Mouse (Mus musculus): ENCODE measurements around the gene Fut4. TPM values are rescaled to one million over a fixed set of nuclear protein-coding genes. Genes with fewer than 3 reads are reported as not detected.

Gene Fut4
- polyA plus RNA-seq (2016; fragmentation: Nextera tagmentation; extraction: Ambion mirVana): 1.7 and 2.0 TPM in 2 replicates

DNA sequence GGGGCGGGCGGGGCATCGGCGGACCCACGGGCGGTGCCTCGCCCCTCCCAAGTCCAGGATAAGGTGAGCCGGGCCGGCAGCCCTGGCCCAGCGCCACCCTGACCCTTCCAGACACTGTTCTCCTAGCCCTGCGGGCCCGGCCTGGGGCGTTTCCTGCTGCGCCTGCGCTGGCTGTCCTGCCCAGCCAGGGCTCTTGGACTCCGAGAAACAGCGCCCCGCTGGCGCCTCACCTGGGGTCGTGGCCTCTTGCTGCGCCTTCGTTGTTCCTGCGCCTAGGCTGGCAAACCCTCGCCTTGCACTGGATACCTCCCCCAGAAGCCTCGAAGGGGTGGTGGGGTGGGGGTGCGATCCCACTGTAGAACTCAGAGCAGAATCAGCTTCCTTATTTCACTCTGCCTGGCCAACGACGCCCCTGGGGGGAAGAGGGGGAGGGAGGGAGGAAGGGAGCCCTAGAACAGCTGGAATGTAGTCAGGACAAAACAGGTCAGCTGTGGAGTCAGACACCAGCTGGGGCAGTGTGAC, at the start of gene Fut4:
TSS of gene Fut4 (minus strand) at position 393 of the 522 bp plus-strand sequence.
- peak within 1 kb of the TSS; percentile 64 for H3K4me3 ChIP-seq
- under 1% methylated on average over 28 of the region's 28 CpGs for WGBS
- peaks cover 13% of the 10 kb centered on the region for H3K4me1 ChIP-seq (replicated peaks)
- H3K27ac ChIP-seq (ENCODE audit: poor library complexity, severe bottlenecking): no peak within 1 kb of the TSS
- H3K9me3 ChIP-seq (replicated peaks): no peaks in the 10 kb centered on the region
- peaks cover 11% of the 10 kb centered on the region for H3K27me3 ChIP-seq (replicated peaks)
- H3K9ac ChIP-seq: peak within 1 kb of the TSS; percentile 70
- H3K36me3 ChIP-seq: no peaks in the 10 kb centered on the region
- H3K4me2 ChIP-seq: peak within 1 kb of the TSS; percentile 96
- ATAC-seq (ENCODE audit: insufficient number of reproducible peaks, low FRiP score): peak; percentile 74

DNA sequence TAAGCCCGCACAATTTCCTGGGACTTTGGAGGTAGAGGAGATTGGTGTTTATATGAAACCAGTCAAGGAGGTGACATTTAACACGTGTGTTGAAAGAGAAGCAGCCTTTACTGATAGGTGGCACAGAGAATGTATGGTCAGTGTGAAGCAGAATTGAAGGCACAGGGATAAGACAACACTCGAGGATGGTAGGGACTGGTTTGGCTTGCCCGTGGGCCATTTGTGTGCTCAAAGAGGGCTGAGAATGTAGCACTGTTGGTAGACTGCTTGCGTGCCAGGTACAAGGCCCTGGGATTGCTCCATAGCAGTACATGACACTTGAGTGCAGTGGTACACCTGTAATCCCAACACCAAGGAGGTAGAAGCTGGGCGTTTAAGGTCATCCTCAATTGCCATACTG, 35.2 kb upstream of the Fut4 start:
- 85% methylated on average over 6 of the region's 6 CpGs for WGBS
- no peaks in the 10 kb centered on the region for H3K27me3 ChIP-seq (replicated peaks)
- H3K9ac ChIP-seq: no peak overlapping the region
- H3K4me3 ChIP-seq: no peak overlapping the region
- no peak for ATAC-seq (ENCODE audit: insufficient number of reproducible peaks, low FRiP score)
- no peak overlapping the region for H3K27ac ChIP-seq (ENCODE audit: poor library complexity, severe bottlenecking)
- H3K4me1 ChIP-seq (replicated peaks): no peaks in the 10 kb centered on the region
- no peak overlapping the region for H3K4me2 ChIP-seq
- H3K9me3 ChIP-seq (replicated peaks): no peaks in the 10 kb centered on the region
- peaks cover 32% of the 10 kb centered on the region for H3K36me3 ChIP-seq

DNA sequence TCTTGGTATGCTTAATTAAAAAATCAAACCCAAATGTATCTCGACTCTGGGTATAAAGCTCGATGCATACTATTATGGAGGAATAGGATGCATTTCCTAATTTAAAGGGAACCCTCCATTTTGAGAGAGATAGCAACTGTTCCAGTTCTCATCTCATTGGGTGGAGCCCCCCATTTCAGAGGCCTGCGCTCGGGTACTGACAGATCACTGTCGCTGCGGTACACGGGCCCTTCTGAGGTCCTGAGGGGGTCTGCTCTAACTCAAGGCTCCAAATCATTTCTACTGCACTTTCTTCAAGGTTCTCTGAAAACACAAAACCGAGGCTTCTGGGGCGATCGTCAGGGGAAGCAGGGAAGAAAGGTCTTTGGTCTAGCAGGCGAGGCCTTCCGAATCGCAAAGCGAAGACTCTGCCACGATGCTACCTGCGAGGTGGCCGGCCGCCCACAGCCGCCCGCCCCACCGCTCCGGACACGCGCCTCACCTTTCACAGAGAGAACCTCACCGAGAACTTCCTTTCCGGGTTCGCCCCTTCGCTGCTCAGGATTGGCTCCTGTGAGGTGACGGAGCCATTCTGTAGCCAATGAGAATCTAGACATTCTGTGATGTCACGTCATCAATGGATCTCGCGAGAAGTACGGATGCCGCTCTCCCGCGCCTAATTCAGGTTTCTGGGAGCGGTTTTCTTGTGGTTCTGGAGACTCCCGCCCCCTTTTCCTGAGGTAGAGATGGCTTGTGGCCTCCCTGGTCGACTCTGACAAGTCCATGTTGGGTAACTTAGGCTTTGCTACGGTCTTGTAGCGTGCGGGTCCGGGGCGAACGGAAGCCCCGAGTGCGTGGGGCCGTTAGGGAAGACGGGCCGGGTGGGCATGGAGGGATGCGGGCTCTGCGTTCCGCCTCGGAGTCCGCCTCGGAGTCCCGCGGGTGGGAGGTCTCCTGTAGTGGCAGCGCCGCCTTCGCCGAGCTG, 32.1 kb upstream of the Fut4 start, which contains the start of the genes Mre11a and Ankrd49:
TSS of gene Mre11a (plus strand) at position 616 of the 964 bp plus-strand sequence.
TSS of gene Ankrd49 (minus strand) at position 818 of the 964 bp plus-strand sequence.
- Histone ChIP-seq H3K4me2 (peak within 1 kb of the TSS; percentile 95), H3K9me3 (replicated peaks) (no peaks in the 10 kb centered on the region), H3K4me3 (peak within 1 kb of the TSS; percentile 89), H3K36me3 (peaks cover 37% of the 10 kb centered on the region), H3K9ac (peak within 1 kb of the TSS; percentile 91), H3K27ac (ENCODE audit: poor library complexity, severe bottlenecking) (peak within 1 kb of the TSS; percentile 92), H3K4me1 (replicated peaks) (no peaks in the 10 kb centered on the region), H3K27me3 (replicated peaks) (no peaks in the 10 kb centered on the region)
- WGBS: under 1% methylated on average over 62 of the region's 62 CpGs
- ATAC-seq (ENCODE audit: insufficient number of reproducible peaks, low FRiP score): peak; percentile 99

GRCm38 (mm10) chr9:14778341-14778740, 26.1 kb upstream of the Fut4 start:
- H3K4me1 ChIP-seq (replicated peaks): no peaks in the 10 kb centered on the region
- no peak overlapping the region for H3K4me3 ChIP-seq
- peaks cover 22% of the 10 kb centered on the region for H3K36me3 ChIP-seq
- no peak overlapping the region for H3K9ac ChIP-seq
- H3K27me3 ChIP-seq (replicated peaks): no peaks in the 10 kb centered on the region
- no peak for ATAC-seq (ENCODE audit: insufficient number of reproducible peaks, low FRiP score)
- no peak overlapping the region for H3K4me2 ChIP-seq
- H3K9me3 ChIP-seq (replicated peaks): no peaks in the 10 kb centered on the region
- 44% methylated on average over 13 of the region's 13 CpGs for WGBS
- no peak overlapping the region for H3K27ac ChIP-seq (ENCODE audit: poor library complexity, severe bottlenecking)

DNA sequence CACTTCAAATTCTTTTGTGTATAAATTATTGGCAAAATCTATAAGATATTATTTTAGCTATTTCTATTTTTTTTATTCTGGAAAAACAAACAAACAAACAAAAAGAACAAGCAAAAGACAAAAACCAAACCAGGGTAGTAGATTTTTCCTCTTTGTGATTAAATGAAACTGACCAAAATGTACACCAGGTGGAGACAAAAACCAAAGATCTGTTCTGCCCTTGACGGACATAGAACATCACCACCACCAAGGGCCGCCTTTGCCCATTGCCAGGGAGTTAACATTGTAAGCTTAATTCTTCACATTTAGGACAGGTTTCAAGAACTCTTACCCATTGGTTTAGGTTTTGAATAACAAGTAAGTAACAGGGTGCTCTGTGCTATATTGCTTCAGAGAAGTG, 21.6 kb upstream of the Fut4 start:
- H3K4me3 ChIP-seq: no peak overlapping the region
- no peak for ATAC-seq (ENCODE audit: insufficient number of reproducible peaks, low FRiP score)
- no peaks in the 10 kb centered on the region for H3K9me3 ChIP-seq (replicated peaks)
- no peaks in the 10 kb centered on the region for H3K36me3 ChIP-seq
- peaks cover 6% of the 10 kb centered on the region for H3K4me1 ChIP-seq (replicated peaks)
- WGBS: 41% methylated on average over 2 of the region's 2 CpGs
- H3K9ac ChIP-seq: no peak overlapping the region
- H3K4me2 ChIP-seq: no peak overlapping the region
- H3K27me3 ChIP-seq (replicated peaks): peaks cover 32% of the 10 kb centered on the region
- H3K27ac ChIP-seq (ENCODE audit: poor library complexity, severe bottlenecking): no peak overlapping the region

DNA sequence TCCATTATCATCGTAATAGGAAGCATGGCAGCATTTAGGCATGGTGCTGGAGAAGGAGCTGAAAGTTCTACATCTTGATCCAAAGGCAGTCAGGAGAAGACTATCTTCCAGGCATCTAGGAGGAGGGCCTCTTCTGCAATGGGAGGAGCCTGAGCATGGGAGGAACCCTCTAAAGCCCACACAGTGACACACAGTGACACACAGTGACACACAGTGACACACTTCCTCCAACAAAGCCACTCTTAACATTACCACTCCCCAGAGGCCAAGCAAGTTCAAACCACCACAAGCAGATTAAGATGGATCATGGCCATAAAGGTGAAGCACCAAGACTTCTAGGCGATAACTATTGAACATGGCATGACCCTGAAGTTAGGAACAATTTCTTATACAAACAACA, 19.9 kb upstream of the Fut4 start:
- no peak for ATAC-seq (ENCODE audit: insufficient number of reproducible peaks, low FRiP score)
- H3K4me1 ChIP-seq (replicated peaks): peaks cover 6% of the 10 kb centered on the region
- H3K4me2 ChIP-seq: no peak overlapping the region
- H3K9me3 ChIP-seq (replicated peaks): no peaks in the 10 kb centered on the region
- no peaks in the 10 kb centered on the region for H3K36me3 ChIP-seq
- 82% methylated on average over 2 of the region's 2 CpGs for WGBS
- H3K27ac ChIP-seq (ENCODE audit: poor library complexity, severe bottlenecking): no peak overlapping the region
- H3K4me3 ChIP-seq: no peak overlapping the region
- H3K27me3 ChIP-seq (replicated peaks): peaks cover 43% of the 10 kb centered on the region
- H3K9ac ChIP-seq: no peak overlapping the region

DNA sequence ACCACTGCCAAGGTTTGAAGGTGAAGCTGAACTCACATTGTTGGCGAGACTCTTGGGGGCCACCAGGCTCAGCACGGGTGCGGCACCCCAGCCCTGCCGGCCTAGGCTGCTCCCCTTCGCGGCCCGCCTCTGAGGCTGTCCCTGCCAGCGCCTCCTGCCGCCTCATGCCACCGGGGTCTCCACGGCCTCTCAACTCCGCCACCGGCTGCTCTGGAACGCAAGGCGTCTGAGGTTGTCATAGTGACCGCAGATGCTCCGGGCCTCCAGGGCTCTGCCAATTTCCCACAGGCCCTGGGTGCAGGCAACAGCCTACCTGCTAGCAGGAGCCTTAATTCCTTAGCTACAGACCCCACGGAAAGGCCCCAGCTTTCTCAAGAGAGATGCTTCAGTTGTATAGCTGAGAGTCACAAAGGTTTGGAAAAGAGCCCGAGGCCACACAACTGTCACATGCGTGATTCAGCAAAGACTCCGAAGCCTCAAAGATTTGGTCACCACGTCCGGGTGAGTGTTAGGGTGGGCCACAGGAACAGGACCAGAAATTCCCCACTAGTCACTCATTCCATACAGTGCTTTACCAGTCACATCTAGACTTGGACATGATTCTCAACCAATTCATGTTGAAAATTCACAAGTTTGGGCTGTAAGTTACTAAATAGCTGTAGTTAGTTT, 18.7 kb upstream of the Fut4 start, which contains the start of gene 1700012B09Rik:
TSS of gene 1700012B09Rik (minus strand) at position 228 of the 669 bp plus-strand sequence.
- no peak within 1 kb of the TSS; the same call in 1 of the 2 replicates for H3K4me3 ChIP-seq
- no peak within 1 kb of the TSS for H3K9ac ChIP-seq
- H3K36me3 ChIP-seq: no peaks in the 10 kb centered on the region
- H3K27ac ChIP-seq (ENCODE audit: poor library complexity, severe bottlenecking): no peak within 1 kb of the TSS
- H3K4me1 ChIP-seq (replicated peaks): peaks cover 6% of the 10 kb centered on the region
- H3K27me3 ChIP-seq (replicated peaks): peaks cover 47% of the 10 kb centered on the region
- 18% methylated on average over 23 of the region's 23 CpGs for WGBS
- ATAC-seq (ENCODE audit: insufficient number of reproducible peaks, low FRiP score): no peak
- peak within 1 kb of the TSS; percentile 50 for H3K4me2 ChIP-seq
- H3K9me3 ChIP-seq (replicated peaks): no peaks in the 10 kb centered on the region

DNA sequence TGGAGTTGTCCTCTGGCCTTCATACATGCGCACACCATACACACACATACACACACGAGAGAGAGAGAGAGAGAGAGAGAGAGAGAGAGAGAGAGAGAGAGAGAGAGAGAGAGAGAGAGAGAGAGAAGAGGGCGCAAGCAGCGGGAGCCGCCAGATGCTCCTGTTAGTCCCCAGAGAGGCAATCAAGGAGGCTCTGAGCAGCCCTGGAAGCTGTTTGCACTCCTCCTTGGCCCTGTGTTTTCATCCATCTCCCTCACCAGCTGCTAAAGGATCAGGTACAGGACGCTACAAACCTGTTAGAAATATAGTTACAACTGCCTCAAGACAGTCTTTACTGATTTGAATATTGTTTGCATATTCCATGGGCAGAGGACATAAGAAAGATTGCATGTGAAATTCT, 17.6 kb upstream of the Fut4 start:
- 68% methylated on average over 5 of the region's 6 CpGs for WGBS
- peaks cover 53% of the 10 kb centered on the region for H3K27me3 ChIP-seq (replicated peaks)
- H3K27ac ChIP-seq (ENCODE audit: poor library complexity, severe bottlenecking): no peak overlapping the region
- ATAC-seq (ENCODE audit: insufficient number of reproducible peaks, low FRiP score): no peak
- peaks cover 6% of the 10 kb centered on the region for H3K4me1 ChIP-seq (replicated peaks)
- H3K36me3 ChIP-seq: no peaks in the 10 kb centered on the region
- no peak overlapping the region for H3K4me2 ChIP-seq
- H3K4me3 ChIP-seq: no peak overlapping the region
- no peak overlapping the region for H3K9ac ChIP-seq
- no peaks in the 10 kb centered on the region for H3K9me3 ChIP-seq (replicated peaks)

DNA sequence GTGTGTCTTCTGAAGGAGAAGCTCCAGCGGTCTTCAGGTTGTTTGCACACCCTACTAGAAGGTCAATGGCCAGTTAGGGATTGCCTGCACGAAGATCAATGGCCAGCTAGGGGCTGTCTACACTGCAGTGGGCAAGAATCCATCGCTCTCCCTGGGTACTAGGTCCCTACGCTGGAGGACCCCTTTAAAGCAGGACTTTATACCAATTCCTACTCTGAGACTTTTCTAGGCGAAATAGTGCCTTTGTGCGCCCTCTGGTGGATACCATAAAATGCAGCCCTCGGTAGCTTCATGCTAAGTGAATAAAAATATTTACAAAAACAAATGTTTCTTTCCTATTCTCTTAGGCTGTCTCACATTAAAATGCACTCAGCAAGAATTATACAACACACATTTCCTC, 12.6 kb upstream of the Fut4 start:
- Histone ChIP-seq H3K9me3 (replicated peaks) (no peaks in the 10 kb centered on the region), H3K27ac (ENCODE audit: poor library complexity, severe bottlenecking) (no peak overlapping the region), H3K4me2 (no peak overlapping the region), H3K27me3 (replicated peaks) (peaks cover 34% of the 10 kb centered on the region), H3K4me1 (replicated peaks) (no peaks in the 10 kb centered on the region), H3K4me3 (no peak overlapping the region), H3K36me3 (no peaks in the 10 kb centered on the region), H3K9ac (no peak overlapping the region)
- WGBS: 26% methylated on average over 7 of the region's 7 CpGs
- ATAC-seq (ENCODE audit: insufficient number of reproducible peaks, low FRiP score): no peak

GRCm38 (mm10) chr9:14759261-14759660, 7.1 kb upstream of the Fut4 start:
- Histone ChIP-seq H3K9ac (no peak overlapping the region), H3K4me1 (replicated peaks) (no peaks in the 10 kb centered on the region), H3K36me3 (no peaks in the 10 kb centered on the region), H3K4me3 (no peak overlapping the region), H3K9me3 (replicated peaks) (no peaks in the 10 kb centered on the region), H3K4me2 (no peak overlapping the region), H3K27me3 (replicated peaks) (peaks cover 6% of the 10 kb centered on the region; the same call in 1 of the 2 replicates), H3K27ac (ENCODE audit: poor library complexity, severe bottlenecking) (no peak overlapping the region)
- no peak for ATAC-seq (ENCODE audit: insufficient number of reproducible peaks, low FRiP score)

DNA sequence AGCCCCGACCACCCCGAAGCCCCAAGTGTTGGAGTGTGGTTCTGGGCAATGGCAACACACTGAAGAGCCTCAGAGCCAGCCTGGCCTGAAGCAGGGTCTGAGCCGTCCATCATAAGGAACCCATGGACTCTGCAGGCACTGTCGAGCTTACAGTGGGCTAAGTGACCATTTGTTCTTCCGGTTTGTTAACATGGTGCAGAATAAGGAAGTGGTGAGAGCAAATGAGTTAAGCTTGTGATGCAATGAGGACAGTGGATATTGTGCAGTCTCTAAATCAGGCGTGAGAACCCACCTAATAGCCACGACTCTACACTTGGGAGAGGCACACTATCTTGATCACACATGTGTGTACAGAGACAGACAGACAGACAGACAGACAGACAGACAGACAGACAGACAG, 6.4 kb upstream of the Fut4 start:
- H3K27ac ChIP-seq (ENCODE audit: poor library complexity, severe bottlenecking): no peak overlapping the region
- H3K27me3 ChIP-seq (replicated peaks): peaks cover 3% of the 10 kb centered on the region; the same call in 1 of the 2 replicates
- H3K9me3 ChIP-seq (replicated peaks): no peaks in the 10 kb centered on the region
- 56% methylated on average over 7 of the region's 7 CpGs for WGBS
- no peak overlapping the region for H3K4me2 ChIP-seq
- H3K9ac ChIP-seq: no peak overlapping the region
- ATAC-seq (ENCODE audit: insufficient number of reproducible peaks, low FRiP score): no peak
- no peaks in the 10 kb centered on the region for H3K36me3 ChIP-seq
- H3K4me3 ChIP-seq: no peak overlapping the region
- no peaks in the 10 kb centered on the region for H3K4me1 ChIP-seq (replicated peaks)

Measured in heart, embryonic 12.5 days (tissue).